Mouse (Mus musculus) yolk sac, embryonic 10.5 days (tissue): ENCODE measurements around the gene Gbx2.
A peak's percentile ranks its signal among the peaks of the same experiment; 100 is the strongest.

Experiments
- DNase-seq: peaks from one replicate; pipeline ENCODE4 v3.0.0-alpha.2; 2017; ENCODE audit warnings: low spot score

Gene Gbx2

GRCm38 (mm10) chr1:89912392-89912791, 18.6 kb downstream of the Gbx2 start:
- no peak for DNase-seq

GRCm38 (mm10) chr1:89909796-89910195, 21.2 kb downstream of the Gbx2 start:
- no peak for DNase-seq

- DNase-seq: no peak
Observed at GRCm38 (mm10) chr1:89902641-89903040, 28.3 kb downstream of the Gbx2 start.

- DNase-seq: no peak
Observed at GRCm38 (mm10) chr1:89902236-89902635, 28.7 kb downstream of the Gbx2 start.

GRCm38 (mm10) chr1:89901381-89901780, 29.6 kb downstream of the Gbx2 start:
- no peak for DNase-seq

GRCm38 (mm10) chr1:89899761-89900445, 31.1 kb downstream of the Gbx2 start:
- no peak for DNase-seq

- DNase-seq: no peak
Observed at GRCm38 (mm10) chr1:89899036-89899435, 31.9 kb downstream of the Gbx2 start.

GRCm38 (mm10) chr1:89895801-89896200, 35.2 kb downstream of the Gbx2 start:
- no peak for DNase-seq

- no peak for DNase-seq
Observed at GRCm38 (mm10) chr1:89892281-89892680, 38.7 kb downstream of the Gbx2 start.

- no peak for DNase-seq
Observed at GRCm38 (mm10) chr1:89891400-89891799, 39.6 kb downstream of the Gbx2 start.

- DNase-seq: peak; percentile 76
Observed at GRCm38 (mm10) chr1:89885696-89886095, 45.3 kb downstream of the Gbx2 start.

GRCm38 (mm10) chr1:89884335-89884734, 46.6 kb downstream of the Gbx2 start:
- DNase-seq: no peak

GRCm38 (mm10) chr1:89880834-89881233, 50.1 kb downstream of the Gbx2 start:
- no peak for DNase-seq

GRCm38 (mm10) chr1:89880193-89880592, 50.8 kb downstream of the Gbx2 start:
- no peak for DNase-seq

GRCm38 (mm10) chr1:89878496-89878895, 52.5 kb downstream of the Gbx2 start:
- no peak for DNase-seq
